Mouse (Mus musculus): ENCODE measurements around the gene Hist1h2ak. TPM values are rescaled to one million over a fixed set of nuclear protein-coding genes. Genes with fewer than 3 reads are reported as not detected.
A peak's percentile ranks its signal among the peaks of the same experiment; 100 is the strongest.
"Not testable (repeated sequence)": the region's sequence is repeated elsewhere in the genome, so short reads cannot be mapped to it uniquely, and the experiment has no call there.

Hist1h2ak gene
- total RNA-seq, 2 experiments from 2014 or later = 29.4 to 33.4 TPM

GRCm38 (mm10) chr13:21722993-21723836, 30.4 kb downstream of the Hist1h2ak start:
- DNase-seq = no peak
- intact Hi-C loops (cut with DNase I; ENCODE audit: low total_unique reads) = no loop called here

GRCm38 (mm10) chr13:21722373-21722925, 31.2 kb downstream of the Hist1h2ak start:
- intact Hi-C loops (cut with DNase I; ENCODE audit: low total_unique reads) = no loop called here
- no peak for DNase-seq

GRCm38 (mm10) chr13:21721757-21722372, 31.8 kb downstream of the Hist1h2ak start, which contains the start of gene Hist1h2bm:
Gene Hist1h2bm (plus strand): TSS chr13:21722044.
- intact Hi-C loops (cut with DNase I; ENCODE audit: low total_unique reads) = not testable (repeated sequence)
- peak; percentile 21 for DNase-seq

GRCm38 (mm10) chr13:21721107-21721756, 32.4 kb downstream of the Hist1h2ak start:
- intact Hi-C loops (cut with DNase I; ENCODE audit: low total_unique reads); DNase-seq: not testable (repeated sequence)

- intact Hi-C loops (cut with DNase I; ENCODE audit: low total_unique reads) = no loop called here
- no peak for DNase-seq
These were observed 35.1 kb downstream of the Hist1h2ak start for GRCm38 (mm10) chr13:21718381-21719080.

- peak; percentile 38 for DNase-seq
- intact Hi-C loops (cut with DNase I; ENCODE audit: low total_unique reads) = not testable (repeated sequence)
These were observed 36.0 kb downstream of the Hist1h2ak start, which contains the start of gene Hist1h3h for GRCm38 (mm10) chr13:21717397-21718357. Gene Hist1h3h (plus strand): TSS chr13:21717659.

- DNase-seq; intact Hi-C loops (cut with DNase I; ENCODE audit: low total_unique reads): not testable (repeated sequence)
These were observed 36.9 kb downstream of the Hist1h2ak start for GRCm38 (mm10) chr13:21716540-21717391.

- DNase-seq = peak; percentile 46
- intact Hi-C loops (cut with DNase I; ENCODE audit: low total_unique reads) = not testable (repeated sequence)
These were observed 37.6 kb downstream of the Hist1h2ak start, which contains the start of the genes Hist1h2bl and Hist1h2ai for GRCm38 (mm10) chr13:21715864-21716539. Gene Hist1h2bl (minus strand): TSS chr13:21716143. Gene Hist1h2ai (plus strand): TSS chr13:21716422.

GRCm38 (mm10) chr13:21715131-21715863, 38.3 kb downstream of the Hist1h2ak start:
- DNase-seq = no peak
- intact Hi-C loops (cut with DNase I; ENCODE audit: low total_unique reads) = no loop called here

GRCm38 (mm10) chr13:21714725-21715124, 38.9 kb downstream of the Hist1h2ak start:
- DNase-seq = peak; percentile 21
- intact Hi-C loops (cut with DNase I; ENCODE audit: low total_unique reads) = no loop called here

- intact Hi-C loops (cut with DNase I; ENCODE audit: low total_unique reads) = no loop called here
- no peak for DNase-seq
These were observed 41.9 kb downstream of the Hist1h2ak start for GRCm38 (mm10) chr13:21711698-21712097.

- intact Hi-C loops (cut with DNase I; ENCODE audit: low total_unique reads) = no loop called here
- peak; percentile 35 for DNase-seq
These were observed 42.7 kb downstream of the Hist1h2ak start for GRCm38 (mm10) chr13:21710821-21711525.

- intact Hi-C loops (cut with DNase I; ENCODE audit: low total_unique reads) = no loop called here
- peak; percentile 85 for DNase-seq
These were observed 43.5 kb downstream of the Hist1h2ak start for GRCm38 (mm10) chr13:21710031-21710711.

- no peak for DNase-seq
- intact Hi-C loops (cut with DNase I; ENCODE audit: low total_unique reads) = no loop called here
These were observed 47.0 kb downstream of the Hist1h2ak start for GRCm38 (mm10) chr13:21706669-21707068.

Measured in gastrocnemius, postnatal 14 days (tissue).